Mouse (Mus musculus) CD4-positive, CD25-positive, alpha-beta regulatory T cell, adult 4 months (primary cell): ENCODE data around the gene Rassf6. TPM values are rescaled to one million over a fixed set of nuclear protein-coding genes. Genes with fewer than 3 reads are reported as not detected.

Experiments
- ATAC-seq: one replicate; pipeline ENCODE4 v1.8.0; 2017
- polyA plus RNA-seq, 2 experiments: library from polyadenylated mRNA; unstranded; fragments of 100-300 nt; shearing (Covaris generic); gene quantifications; one replicate each; pipeline ENCODE4 v1.2.1; 2017

The Rassf6 gene
- polyA plus RNA-seq, 2 experiments from 2014 or later = 2.0 to 2.9 TPM

DNA sequence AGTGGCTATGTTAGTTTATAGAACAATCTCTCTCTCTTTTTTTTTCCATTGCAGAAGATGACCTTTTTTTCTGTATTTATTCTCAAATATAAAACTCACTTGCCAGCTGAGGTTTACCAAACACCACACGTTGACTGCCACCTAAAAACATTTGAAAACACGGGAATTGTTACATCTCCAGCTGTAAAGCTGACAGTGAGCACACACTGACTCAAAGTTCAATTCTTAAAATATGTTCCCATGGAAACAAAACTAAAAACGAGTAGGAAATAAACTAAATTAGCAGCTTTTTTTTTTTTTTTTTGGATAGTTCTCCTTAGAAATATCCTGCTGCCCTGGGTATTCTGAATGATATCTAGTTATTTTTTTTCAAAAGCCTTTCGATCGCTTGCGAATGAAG, 75.3 kb downstream of the Rassf6 start:
- ATAC-seq = no peak

DNA sequence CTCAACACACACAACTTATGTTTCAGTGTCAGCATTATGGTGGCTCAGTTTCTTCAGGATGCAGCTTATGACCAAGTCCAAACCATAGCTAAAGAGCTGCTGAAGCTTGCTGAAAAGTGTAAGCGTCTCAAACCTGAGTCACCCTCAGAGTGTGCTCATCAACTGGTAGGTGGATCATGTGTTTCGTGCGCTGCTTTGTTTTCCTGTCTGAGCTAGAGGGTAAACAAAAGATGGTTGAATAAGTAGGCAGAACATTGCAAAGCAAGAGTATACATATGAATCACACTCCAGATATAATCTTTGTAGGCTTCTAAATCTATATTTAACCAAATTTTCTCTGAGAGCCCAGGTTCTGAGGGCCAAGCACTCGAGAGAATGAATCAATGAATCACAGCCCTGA, 76.3 kb downstream of the Rassf6 start:
- ATAC-seq = no peak

GRCm38 (mm10) chr5:90562880-90563279, 77.6 kb downstream of the Rassf6 start:
- no peak for ATAC-seq

GRCm38 (mm10) chr5:90561721-90562275, 78.7 kb downstream of the Rassf6 start:
- ATAC-seq = no peak

GRCm38 (mm10) chr5:90560743-90561142, 79.7 kb downstream of the Rassf6 start, which contains the start of gene 5830473C10Rik:
Gene 5830473C10Rik, plus strand, starts transcription at chr5:90561107.
- no peak for ATAC-seq

- no peak for ATAC-seq
Measured at GRCm38 (mm10) chr5:90556052-90556451, 84.4 kb downstream of the Rassf6 start.

Other genes starting within 250 kb of the Rassf6 start
- not detected for gene Alb, start 179.8 kb downstream of the Rassf6 start, polyA plus RNA-seq
- 1 to 10 TPM; 3.0 to 5.1 TPM for gene Afp, start 149.9 kb downstream of the Rassf6 start, polyA plus RNA-seq
- not detected for gene Afm, start 121.7 kb downstream of the Rassf6 start, polyA plus RNA-seq
- gene 5830473C10Rik, start 79.5 kb downstream of the Rassf6 start, polyA plus RNA-seq = under 1 TPM in 1 of 2 experiments, not detected in 1; 0.16 TPM
- gene Cxcl5, start 118.7 kb upstream of the Rassf6 start, polyA plus RNA-seq = not detected
- not detected for gene Ppbp, start 127.9 kb upstream of the Rassf6 start, polyA plus RNA-seq
- gene Pf4, start 131.8 kb upstream of the Rassf6 start, polyA plus RNA-seq = not detected
- under 1 TPM in 1 of 2 experiments, not detected in 1; 0.44 TPM for gene Cxcl3, start 145.4 kb upstream of the Rassf6 start, polyA plus RNA-seq
- gene Cxcl15, start 153.9 kb upstream of the Rassf6 start, polyA plus RNA-seq = not detected